Mouse (Mus musculus) left cerebral cortex, postnatal 10 days (tissue): ENCODE data around the gene Gm30083. TPM values are rescaled to one million over a fixed set of nuclear protein-coding genes. Genes with fewer than 3 reads are reported as not detected.
A peak's percentile ranks its signal among the peaks of the same experiment; 100 is the strongest.

Source experiments
- DNase-seq, 2 experiments: peaks; one replicate each; pipeline ENCODE4 v3.0.0; 2021 to 2022; ENCODE audit warnings: low spot score in 2 of 2, mixed read lengths in 1 of 2; ENCODE audit errors: extremely low spot score in 1 of 2
- intact Hi-C: fragments of 180-260 bp; cut with DNase I; formaldehyde crosslinking; loops from one replicate; pipeline ENCODE4 v1.15.1; 2025
- total RNA-seq, 2 experiments: library from RNA; stranded (reverse); gene quantifications; 2 replicates each; pipeline ENCODE4 v1.2.3; 2021

Gene Gm30083
- total RNA-seq, 2 experiments from 2014 or later = not detected

DNA sequence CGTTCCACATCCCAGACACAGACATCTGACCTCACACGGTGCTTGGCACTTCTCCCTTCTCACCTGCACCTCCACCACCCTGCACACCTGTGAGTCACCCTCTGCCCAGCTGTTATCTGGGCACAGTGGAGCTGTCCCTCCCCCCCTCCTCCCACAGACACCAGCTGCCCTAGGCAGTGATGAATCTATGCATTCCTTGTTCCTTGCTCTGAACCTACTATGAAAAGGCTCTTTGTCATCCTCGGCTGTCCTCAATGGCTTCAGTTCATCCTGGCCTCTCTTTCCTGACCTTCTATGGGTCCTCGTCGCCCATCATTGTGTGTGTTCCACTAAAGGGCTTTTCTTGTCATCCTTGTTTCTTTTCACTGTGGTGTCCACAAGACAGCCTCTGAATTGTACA lies 40.2 kb downstream of the Gm30083 start:
- peak in 1 of 2 experiments; percentile 13 for DNase-seq
- intact Hi-C loops = no loop called here

DNA sequence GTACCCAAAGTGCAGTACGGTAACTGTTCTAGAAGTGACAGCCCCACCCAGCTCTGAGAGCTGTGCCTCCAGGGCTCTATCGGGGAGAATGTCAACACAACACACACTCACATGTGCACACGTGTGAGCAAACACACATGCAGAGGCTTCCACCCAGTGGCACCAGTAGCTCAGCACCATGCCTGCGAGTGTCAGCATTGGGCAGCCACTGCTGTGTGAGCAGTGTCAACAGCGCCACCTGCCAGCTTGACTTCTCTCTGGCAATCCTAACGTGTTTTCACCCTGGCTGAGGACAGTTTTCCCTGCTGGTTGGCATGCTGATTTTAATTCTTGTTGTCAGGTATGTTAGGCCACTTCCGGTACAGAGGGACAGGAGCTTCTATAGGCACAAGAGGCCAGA lies 42.3 kb downstream of the Gm30083 start:
- DNase-seq = no peak
- intact Hi-C loops = no loop called here

DNA sequence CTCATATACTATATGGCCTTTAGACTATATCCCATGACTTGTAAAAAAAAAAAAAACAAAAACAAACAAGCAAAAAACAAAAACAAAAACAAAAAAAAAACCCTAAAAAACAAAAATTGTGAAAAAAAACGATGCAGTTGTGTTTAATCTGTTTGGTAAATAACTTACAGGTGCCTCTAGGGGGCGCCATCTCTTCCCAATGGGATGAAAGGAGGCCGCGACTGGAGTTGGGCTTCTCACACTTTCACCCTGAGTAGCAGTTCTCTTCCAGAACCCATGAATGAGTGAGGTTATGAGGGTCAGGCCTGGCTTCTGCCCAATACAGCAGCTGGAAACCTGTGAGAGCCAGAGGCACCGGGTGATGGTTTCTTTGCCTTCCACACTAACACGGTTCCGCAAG lies 49.3 kb downstream of the Gm30083 start:
- intact Hi-C loops = no loop called here

DNA sequence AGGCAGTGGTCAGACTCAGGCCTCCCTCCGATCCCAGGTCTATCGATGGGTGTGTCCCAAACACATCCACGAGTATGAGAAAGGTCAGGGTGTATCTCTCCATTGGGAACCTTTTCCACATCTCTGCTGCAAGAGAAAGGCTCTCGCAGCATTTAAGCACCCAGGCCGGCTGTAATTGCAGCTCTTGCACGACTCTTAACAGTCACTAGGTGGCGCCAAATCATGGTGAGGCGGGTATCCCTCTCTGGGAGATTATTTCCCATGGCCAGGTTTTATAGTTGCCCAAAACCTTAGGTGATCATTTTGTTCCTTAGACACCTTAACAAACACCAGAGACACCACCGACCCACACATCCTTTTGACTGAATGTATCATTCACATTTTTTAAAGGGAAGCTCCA lies 55.6 kb downstream of the Gm30083 start:
- DNase-seq = peak; percentile 49 to 53
- intact Hi-C loops = no loop called here

More for the DNA sequence above, 49.3 kb downstream of the Gm30083 start:
- no peak for DNase-seq

DNA sequence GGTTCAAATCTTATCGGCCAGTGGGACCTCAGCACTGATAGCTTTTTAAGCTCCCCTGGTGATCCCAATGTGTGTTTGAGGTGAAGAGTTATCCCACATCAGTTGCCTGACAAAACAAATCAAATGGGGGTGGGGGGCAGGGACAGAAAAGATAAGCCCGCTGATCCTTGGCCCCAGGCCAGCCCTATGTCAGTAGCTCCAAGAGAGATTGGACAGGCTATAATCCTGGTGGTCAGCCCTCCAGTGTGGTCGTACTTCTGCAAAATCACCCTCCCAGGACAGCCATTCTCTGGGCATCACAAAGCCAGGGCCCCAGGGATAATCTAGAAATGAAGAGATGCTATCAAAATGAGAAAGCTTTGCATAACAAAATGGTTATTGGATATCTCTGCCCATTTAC lies 56.1 kb downstream of the Gm30083 start:
- DNase-seq = no peak
- intact Hi-C loops = no loop called here

DNA sequence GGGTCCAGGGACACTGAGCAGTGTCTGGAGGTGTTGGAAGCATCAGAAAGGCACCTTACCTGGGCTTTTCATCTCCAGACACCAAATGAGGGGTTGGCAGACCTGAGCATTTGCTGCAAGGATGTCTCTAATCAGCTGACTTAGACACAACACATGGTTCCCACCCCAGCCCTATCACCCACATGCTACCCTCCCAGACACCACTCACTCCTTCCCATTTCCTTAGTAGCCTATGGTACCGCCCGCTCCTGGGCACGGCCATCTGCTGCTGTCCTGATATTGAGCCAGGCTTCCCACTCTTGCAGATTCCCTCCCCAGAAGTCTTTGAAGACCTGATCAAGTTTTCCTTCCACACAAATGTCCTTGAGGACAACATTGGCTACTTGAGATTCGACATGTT lies 56.8 kb downstream of the Gm30083 start:
- intact Hi-C loops = no loop called here
- DNase-seq = no peak

DNA sequence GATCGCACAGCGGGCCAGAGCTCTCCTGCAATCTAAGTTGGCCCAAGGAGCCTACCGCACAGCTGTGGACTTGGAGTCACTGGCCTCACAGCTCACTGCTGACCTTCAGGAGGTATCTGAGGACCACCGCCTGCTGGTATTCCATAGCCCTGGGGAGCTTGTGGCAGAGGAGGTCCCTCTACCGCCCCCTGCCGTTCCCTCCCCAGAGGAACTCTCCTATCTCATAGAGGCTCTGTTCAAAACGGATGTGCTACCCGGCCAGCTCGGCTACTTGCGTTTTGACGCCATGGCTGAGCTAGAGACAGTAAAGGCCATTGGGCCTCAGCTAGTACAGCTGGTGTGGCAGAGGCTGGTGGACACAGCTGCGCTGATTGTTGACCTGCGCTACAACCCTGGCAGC lies 58.9 kb downstream of the Gm30083 start:
- intact Hi-C loops = no loop called here
- no peak for DNase-seq

DNA sequence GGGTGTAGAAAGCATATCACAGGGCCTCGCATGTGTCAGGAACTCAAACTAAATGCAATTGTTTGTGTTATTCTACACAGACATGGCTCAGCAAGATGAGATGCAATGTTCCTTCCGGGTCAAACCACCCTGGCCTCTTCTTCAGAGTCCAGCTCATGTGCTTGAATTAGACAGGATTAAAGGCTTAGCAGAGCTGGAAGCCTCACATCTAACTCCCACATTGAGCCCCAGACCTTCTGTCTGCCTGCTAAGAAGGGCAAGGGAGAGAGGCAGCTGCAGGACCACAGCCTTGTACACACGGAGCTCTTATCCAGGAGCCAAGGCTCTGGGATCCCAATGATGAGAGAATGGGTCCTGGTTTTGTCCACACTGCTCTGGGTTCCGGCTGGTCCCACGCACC lies 61.2 kb downstream of the Gm30083 start, which contains the start of gene Rbp3:
TSS of gene Rbp3 (plus strand) at position 243 of the 400 bp plus-strand sequence.
- no peak for DNase-seq
- intact Hi-C loops = no loop called here

DNA sequence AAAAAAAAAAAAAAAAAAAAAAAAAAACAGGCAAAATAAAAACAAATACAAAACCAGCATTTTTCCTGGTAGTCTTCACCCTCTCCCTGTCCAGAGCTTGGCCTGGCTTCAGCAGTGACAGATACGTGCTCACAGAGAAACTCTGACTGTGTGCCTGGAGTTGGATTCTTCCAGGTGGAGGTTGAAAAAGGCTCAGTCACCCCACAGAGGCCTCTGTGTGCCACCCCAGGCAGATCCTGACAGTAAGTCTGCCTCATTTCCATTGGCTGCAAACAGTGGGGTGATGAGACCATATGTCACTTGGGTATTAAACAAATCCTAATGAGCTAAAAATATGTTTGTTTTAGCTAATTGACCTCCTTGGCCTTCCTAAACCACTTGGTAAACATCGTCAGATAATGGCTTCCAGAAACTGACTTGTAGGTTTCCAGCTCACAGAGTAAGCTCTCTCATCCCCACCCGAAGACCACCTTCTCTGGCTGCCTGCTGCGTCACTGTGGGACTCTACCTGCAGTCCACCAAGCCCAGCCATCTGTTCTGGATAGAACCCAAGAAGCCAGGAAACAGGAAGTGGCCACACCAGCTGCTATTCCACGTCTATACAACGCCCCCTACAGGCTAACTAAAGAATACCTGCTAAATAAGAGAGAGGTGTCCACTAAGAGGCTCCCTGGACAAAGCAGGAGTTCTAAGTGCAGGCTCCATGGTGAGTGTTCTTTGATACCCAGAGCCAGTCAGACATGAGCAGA lies 62.6 kb downstream of the Gm30083 start:
- intact Hi-C loops = no loop called here
- no peak for DNase-seq

DNA sequence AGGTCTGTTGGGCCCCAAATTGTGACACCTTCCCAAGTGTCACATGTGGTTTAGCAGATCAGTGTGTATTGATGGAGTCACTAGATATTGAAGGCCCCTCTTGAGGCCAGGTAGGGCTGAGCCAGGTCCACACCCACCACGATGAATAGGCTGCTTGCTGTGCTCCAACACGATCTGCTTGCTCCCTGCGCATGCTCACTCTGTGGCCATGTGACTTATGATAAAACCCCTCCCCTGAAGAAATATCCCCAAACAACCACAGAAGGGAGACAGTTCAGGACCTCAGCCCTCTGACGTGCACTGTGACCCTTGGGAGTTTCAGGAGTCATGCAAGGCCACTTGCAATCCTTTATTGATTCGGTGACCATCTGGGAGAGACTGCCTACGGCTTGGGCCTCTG lies 68.9 kb downstream of the Gm30083 start:
- DNase-seq = no peak
- intact Hi-C loops = no loop called here

DNA sequence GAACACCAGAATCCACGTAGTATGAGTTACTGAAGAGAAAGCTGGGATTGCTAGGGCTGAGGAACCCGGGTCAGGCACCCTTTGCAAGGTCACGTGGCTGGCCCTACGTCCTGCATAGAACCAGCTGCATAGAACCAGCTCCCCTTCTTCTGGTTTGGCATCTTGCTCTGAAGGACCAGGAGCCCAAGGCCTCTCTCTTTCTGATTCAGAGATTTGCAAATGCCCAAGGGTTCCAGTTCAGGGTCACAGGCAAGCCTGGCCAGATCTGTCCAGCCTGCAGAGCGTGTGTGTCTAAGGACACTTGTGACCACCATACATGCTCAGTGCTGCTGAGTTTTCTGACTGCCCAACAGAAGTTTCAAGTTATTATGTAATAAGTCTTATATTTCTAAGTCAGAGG lies 72.8 kb downstream of the Gm30083 start:
- intact Hi-C loops = no loop called here
- no peak for DNase-seq

DNA sequence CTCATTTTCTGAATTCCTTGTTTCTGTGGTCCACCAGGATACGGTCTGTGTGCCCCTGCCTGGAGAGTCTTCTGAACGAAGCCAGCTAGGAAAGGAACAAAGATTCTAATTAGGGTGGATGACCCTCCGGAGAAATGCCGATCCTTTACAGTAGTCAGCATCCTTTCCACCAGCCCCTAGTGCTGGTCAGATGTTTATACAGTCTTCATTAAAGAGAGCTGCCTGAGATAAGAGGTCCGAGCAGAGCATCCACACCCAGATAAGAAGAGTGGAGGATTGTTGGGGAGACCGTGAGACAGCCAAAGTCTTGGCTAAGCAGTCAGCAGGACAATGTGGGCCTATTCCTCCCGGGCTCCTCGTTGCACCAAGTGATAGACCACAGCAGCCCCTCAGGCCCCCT lies 74.2 kb downstream of the Gm30083 start, which contains the start of gene Gdf2:
TSS of gene Gdf2 (plus strand) at position 301 of the 400 bp plus-strand sequence.
- intact Hi-C loops = no loop called here
- DNase-seq = no peak

DNA sequence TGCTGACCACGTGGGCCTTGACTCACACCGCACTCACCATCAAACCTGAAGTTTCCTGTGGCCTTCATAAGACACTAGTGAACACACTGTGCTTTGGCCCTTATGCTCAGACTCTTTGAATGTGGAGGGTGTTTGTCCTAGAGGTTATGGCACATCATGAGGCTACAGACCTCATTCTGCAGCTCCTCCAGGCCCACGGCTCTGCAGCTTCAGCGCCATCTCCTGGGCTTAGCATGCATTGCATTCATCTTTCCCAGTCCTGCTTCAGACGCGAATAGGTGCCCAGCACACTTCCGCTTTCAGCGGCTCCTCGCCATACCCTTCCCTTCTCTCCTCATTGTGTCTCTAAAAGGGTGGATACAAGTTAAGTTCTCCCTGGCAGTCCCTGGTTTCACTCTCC lies 75.9 kb downstream of the Gm30083 start:
- DNase-seq = peak; percentile 44 to 76
- intact Hi-C loops = no loop called here

Other genes starting within 250 kb of the Gm30083 start
- gene Gdf10, start 91.6 kb downstream of the Gm30083 start, total RNA-seq = 1 to 10 TPM; 7.1 to 7.5 TPM
- not detected for gene Gdf2, start 74.1 kb downstream of the Gm30083 start, total RNA-seq
- under 1 TPM in 1 of 2 experiments, not detected in 1; 0.06 TPM for gene Rbp3, start 61.2 kb downstream of the Gm30083 start, total RNA-seq
- gene Zfp488, start 36.4 kb downstream of the Gm30083 start, total RNA-seq = 1 to 10 TPM; 3.4 to 5.0 TPM
- not detected for gene Gm5460, start 1.6 kb upstream of the Gm30083 start, total RNA-seq
- gene Antxrl, start 37.5 kb upstream of the Gm30083 start, total RNA-seq = not detected
- gene Anxa8, start 70.8 kb upstream of the Gm30083 start, total RNA-seq = under 1 TPM; 0.47 to 0.57 TPM
- not detected for gene A630023A22Rik, start 87.6 kb upstream of the Gm30083 start, total RNA-seq
- gene Npy4r, start 137.3 kb upstream of the Gm30083 start, total RNA-seq = not detected
- gene Gprin2, start 186.5 kb upstream of the Gm30083 start, total RNA-seq = 1 to 10 TPM; 6.3 TPM
- gene Syt15, start 204.4 kb upstream of the Gm30083 start, total RNA-seq = 1 to 10 TPM; 1.2 to 1.8 TPM